Mouse (Mus musculus) limb, embryonic 15.5 days (tissue): Measurements from ENCODE around the gene Atg13. TPM values are rescaled to one million over a fixed set of nuclear protein-coding genes. Genes with fewer than 3 reads are reported as not detected.

Source experiments
- ATAC-seq: fragments of 200-750 bp; cut with Nextera tagmentation; 2 replicates; pipeline ENCODE4 v1.8.0; 2017; ENCODE audit warnings: low read depth, moderate TSS enrichment; ENCODE audit not compliant: insufficient number of reproducible peaks, low FRiP score, low TSS enrichment
- H3K27ac ChIP-seq: fragments of 300-500 bp; sonication (generic); 2 replicates; pipeline ENCODE4 v1.5.1; 2015; ENCODE audit warnings: moderate library complexity, mild to moderate bottlenecking, inconsistent platforms
- H3K27me3 ChIP-seq: fragments of 300-500 bp; sonication (generic); 2 replicates; pipeline ENCODE4 v1.6.1; 2015; ENCODE audit warnings: inconsistent platforms
- H3K36me3 ChIP-seq: fragments of 300-500 bp; sonication (generic); 2 replicates; pipeline ENCODE4 v1.6.1; 2015; ENCODE audit warnings: inconsistent platforms
- H3K4me1 ChIP-seq: fragments of 300-500 bp; sonication (generic); 2 replicates; pipeline ENCODE4 v1.6.1; 2015; ENCODE audit warnings: inconsistent platforms
- H3K4me2 ChIP-seq: fragments of 300-500 bp; sonication (generic); 2 replicates; pipeline ENCODE4 v1.6.1; 2015; ENCODE audit warnings: mild to moderate bottlenecking, inconsistent platforms
- H3K4me3 ChIP-seq: fragments of 300-500 bp; sonication (generic); 2 replicates; pipeline ENCODE4 v1.5.1; 2015; ENCODE audit warnings: mild to moderate bottlenecking, inconsistent platforms
- H3K9ac ChIP-seq: fragments of 300-500 bp; sonication (generic); 2 replicates; pipeline ENCODE4 v1.6.1; 2015; ENCODE audit warnings: inconsistent platforms
- H3K9me3 ChIP-seq: fragments of 300-500 bp; sonication (generic); 2 replicates; pipeline ENCODE4 v1.6.1; 2016; ENCODE audit warnings: inconsistent platforms
- WGBS: fragments of 180-500 bp; shearing (Covaris S2); methylation state at CpG from one replicate; pipeline ENCODE4 v1.1.7; 2015; 5-methylcytosine and 5-hydroxymethylcytosine counted together
- polyA plus RNA-seq: library from polyadenylated mRNA; unstranded; fragments of >200 nt; fragmentation: Nextera tagmentation; extraction: Ambion mirVana; gene quantifications from 2 replicates; pipeline ENCODE4 v1.2.1, GENCODE M21; 2015

The Atg13 gene
- polyA plus RNA-seq, 1 experiment from 2014 or later, result 33.7 TPM

GRCm38 (mm10) chr2:91628171-91628570 is 82.2 kb downstream of the Atg13 start:
- Histone ChIP-seq H3K4me3 (no peak overlapping the region), H3K4me2 (no peak overlapping the region), H3K36me3 (peaks cover 3% of the 10 kb centered on the region; the same call in 1 of the 2 replicates), H3K27me3 (no peaks in the 10 kb centered on the region), H3K9me3 (no peaks in the 10 kb centered on the region), H3K27ac (no peak overlapping the region), H3K4me1 (no peaks in the 10 kb centered on the region), H3K9ac (no peak overlapping the region)
- no peak for ATAC-seq
- WGBS, result 90% methylated on average over 8 of the region's 8 CpGs

GRCm38 (mm10) chr2:91627486-91627885 is 82.9 kb downstream of the Atg13 start:
- H3K9ac ChIP-seq, result no peak overlapping the region
- no peaks in the 10 kb centered on the region for H3K9me3 ChIP-seq

More at GRCm38 (mm10) chr2:91627486-91627885, 82.9 kb downstream of the Atg13 start:
- ATAC-seq, result no peak
- 69% methylated on average over 5 of the region's 5 CpGs for WGBS
- Histone ChIP-seq H3K27me3 (no peaks in the 10 kb centered on the region), H3K36me3 (peaks cover 5% of the 10 kb centered on the region), H3K4me1 (no peaks in the 10 kb centered on the region), H3K4me3 (no peak overlapping the region), H3K27ac (no peak overlapping the region), H3K4me2 (no peak overlapping the region)

Other genes with a start within 250 kb of the Atg13 start
- 75.2 and 78.4 TPM in 2 replicates for gene Ckap5, start 183.8 kb downstream of the Atg13 start, polyA plus RNA-seq
- 1.8 and 2.2 TPM in 2 replicates for gene F2, start 74.2 kb downstream of the Atg13 start, polyA plus RNA-seq
- 10.4 and 12.7 TPM in 2 replicates for gene Zfp408, start 60.8 kb downstream of the Atg13 start, polyA plus RNA-seq
- 129 and 139 TPM in 2 replicates for gene Arhgap1, start 60.7 kb downstream of the Atg13 start, polyA plus RNA-seq
- 20.9 and 21.9 TPM in 2 replicates for gene Harbi1, start 276 bp upstream of the Atg13 start, polyA plus RNA-seq
- 15.5 and 17.1 TPM in 2 replicates for gene Ambra1, start 19.6 kb upstream of the Atg13 start, polyA plus RNA-seq
- gene Chrm4, start 216.7 kb upstream of the Atg13 start, polyA plus RNA-seq, result 0.20 and 0.29 TPM in 2 replicates
- gene Mdk, start 221.7 kb upstream of the Atg13 start, polyA plus RNA-seq, result 899 and 1,046 TPM in 2 replicates
- gene Gm9821, start 235.1 kb upstream of the Atg13 start, polyA plus RNA-seq, result 0.45 TPM in 2 replicates